Mouse (Mus musculus) forebrain, embryonic 12.5 days (tissue): Measurements from ENCODE around the gene Fli1. TPM values are rescaled to one million over a fixed set of nuclear protein-coding genes. Genes with fewer than 3 reads are reported as not detected.

Source experiments
- ATAC-seq: fragments of 200-750 bp; cut with Nextera tagmentation; 2 replicates; pipeline ENCODE4 v1.8.0; 2017; ENCODE audit warnings: moderate TSS enrichment; ENCODE audit not compliant: low FRiP score
- H3K27ac ChIP-seq: fragments of 300-500 bp; sonication (generic); 2 replicates; pipeline ENCODE4 v1.5.1; 2016; ENCODE audit warnings: mild to moderate bottlenecking
- H3K27me3 ChIP-seq: fragments of 300-500 bp; sonication (generic); 2 replicates; pipeline ENCODE4 v1.6.1; 2016; ENCODE audit warnings: mild to moderate bottlenecking
- H3K36me3 ChIP-seq: fragments of 300-500 bp; sonication (generic); replicated peaks from 2 replicates; pipeline ENCODE4 v1.6.1; 2016; ENCODE audit warnings: mild to moderate bottlenecking
- H3K4me1 ChIP-seq: fragments of 300-500 bp; sonication (generic); 2 replicates; pipeline ENCODE4 v1.6.1; 2016
- H3K4me2 ChIP-seq: fragments of 300-500 bp; sonication (generic); 2 replicates; pipeline ENCODE4 v1.6.1; 2016; ENCODE audit warnings: mild to moderate bottlenecking, moderate library complexity
- H3K4me3 ChIP-seq: fragments of 300-500 bp; sonication (generic); replicated peaks from 2 replicates; pipeline ENCODE4 v1.5.1; 2016; ENCODE audit warnings: mild to moderate bottlenecking
- H3K9ac ChIP-seq: fragments of 300-500 bp; sonication (generic); 2 replicates; pipeline ENCODE4 v1.6.1; 2016; ENCODE audit warnings: mild to moderate bottlenecking
- H3K9me3 ChIP-seq: fragments of 300-500 bp; sonication (generic); 2 replicates; pipeline ENCODE4 v1.6.1; 2016
- WGBS: fragments of 180-500 bp; shearing (Covaris S2); methylation state at CpG from one replicate; pipeline ENCODE4 v1.1.7; 2016; 5-methylcytosine and 5-hydroxymethylcytosine counted together
- polyA plus RNA-seq: library from polyadenylated mRNA; unstranded; fragments of >200 nt; fragmentation: Nextera tagmentation; extraction: Ambion mirVana; gene quantifications from 2 replicates; pipeline ENCODE4 v1.2.1, GENCODE M21; 2016

Fli1 gene
- polyA plus RNA-seq, 1 experiment from 2014 or later, result 9.4 TPM

DNA sequence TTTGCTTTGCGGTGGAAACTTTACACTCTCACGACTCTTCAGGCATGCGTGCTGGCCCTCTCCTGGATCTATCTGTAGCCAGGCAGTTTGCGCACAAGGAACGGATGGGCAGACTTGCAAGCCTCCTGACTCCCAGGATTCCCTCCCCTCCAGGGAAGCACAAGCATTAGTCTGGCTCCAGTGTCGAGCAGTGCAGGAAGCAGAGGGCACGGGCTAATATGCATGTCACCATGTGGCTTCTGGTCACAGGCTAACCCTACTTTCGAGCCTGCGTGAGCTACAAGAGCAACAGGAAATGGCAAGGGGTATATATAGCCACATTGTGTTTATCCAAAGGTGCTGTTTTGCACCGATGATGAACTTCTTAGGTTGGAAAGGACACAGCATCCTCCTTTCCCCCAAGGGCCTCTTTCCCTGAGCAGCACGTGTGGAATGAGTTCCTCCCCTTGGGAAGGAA, 38.6 kb downstream of the Fli1 start:
- no peaks in the 10 kb centered on the region for H3K36me3 ChIP-seq
- ATAC-seq, result no peak
- no peaks in the 10 kb centered on the region for H3K27me3 ChIP-seq
- no peak overlapping the region for H3K9ac ChIP-seq
- no peaks in the 10 kb centered on the region for H3K4me1 ChIP-seq
- H3K4me2 ChIP-seq, result no peak overlapping the region
- no peak overlapping the region for H3K4me3 ChIP-seq
- H3K27ac ChIP-seq, result no peak overlapping the region
- 78% methylated on average over 11 of the region's 11 CpGs for WGBS
- H3K9me3 ChIP-seq, result no peaks in the 10 kb centered on the region

DNA sequence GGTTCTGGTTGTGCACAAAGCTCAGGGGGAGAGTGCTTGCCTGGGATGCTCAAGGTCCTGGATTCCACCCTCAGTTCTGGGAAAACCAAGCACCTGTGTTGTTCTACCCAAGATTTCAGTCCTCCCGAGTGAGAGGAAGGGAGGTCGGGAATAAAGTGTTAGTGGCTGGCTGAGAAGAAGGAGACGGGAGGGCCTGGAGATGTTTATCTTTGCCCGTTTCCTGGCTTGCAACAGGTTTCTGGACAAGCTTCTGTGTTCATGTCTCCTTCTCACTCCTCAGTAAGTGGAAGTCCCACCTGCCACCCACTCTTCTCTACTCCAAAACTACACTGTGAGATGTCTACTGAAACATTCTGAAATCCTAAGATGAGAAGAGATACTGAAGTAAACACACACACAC, 39.2 kb downstream of the Fli1 start:
- Histone ChIP-seq H3K4me2 (no peak overlapping the region), H3K4me1 (no peaks in the 10 kb centered on the region), H3K9ac (no peak overlapping the region), H3K36me3 (no peaks in the 10 kb centered on the region), H3K27me3 (no peaks in the 10 kb centered on the region), H3K27ac (no peak overlapping the region), H3K4me3 (no peak overlapping the region), H3K9me3 (no peaks in the 10 kb centered on the region)
- WGBS, result 82% methylated on average over 4 of the region's 4 CpGs
- ATAC-seq, result no peak

DNA sequence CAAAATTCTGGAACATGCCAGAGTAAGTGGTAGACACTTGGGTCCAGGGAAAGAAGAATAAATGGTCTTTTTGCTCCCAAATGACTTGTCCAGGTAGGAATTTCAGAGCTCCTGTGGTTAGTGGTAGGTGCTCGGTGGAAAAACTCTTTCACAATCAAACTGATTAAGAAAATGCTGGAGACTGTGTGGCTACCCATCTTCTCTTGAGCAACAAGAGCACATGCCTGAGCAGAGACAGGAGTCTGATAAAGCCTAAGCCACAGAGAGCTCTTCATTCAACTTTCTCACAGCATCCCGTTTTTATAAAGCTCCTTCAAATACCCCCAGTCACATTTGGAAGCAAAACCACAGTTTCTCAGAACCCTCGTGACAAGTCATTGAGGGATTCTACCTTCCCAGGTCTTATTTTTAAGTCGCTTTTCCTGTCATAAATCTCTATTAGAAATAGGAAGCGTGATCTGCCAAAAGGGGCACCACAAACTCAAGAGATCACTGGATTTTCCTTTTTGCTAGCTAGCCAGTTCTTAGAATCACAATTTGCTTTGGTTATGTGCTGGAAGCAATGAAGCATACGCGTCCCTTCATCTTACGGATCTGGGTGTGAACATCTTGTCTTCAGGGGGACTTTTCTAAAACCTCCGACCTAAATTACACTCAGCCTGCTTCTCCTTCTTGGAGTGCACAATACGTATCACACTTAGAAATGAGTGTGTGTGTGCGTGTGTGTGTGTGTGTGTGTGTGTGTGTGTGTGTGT, 40.2 kb downstream of the Fli1 start:
- Histone ChIP-seq H3K36me3 (no peaks in the 10 kb centered on the region), H3K4me3 (no peak overlapping the region), H3K27me3 (no peaks in the 10 kb centered on the region), H3K27ac (no peak overlapping the region), H3K9me3 (no peaks in the 10 kb centered on the region), H3K9ac (no peak overlapping the region), H3K4me2 (no peak overlapping the region), H3K4me1 (no peaks in the 10 kb centered on the region)
- ATAC-seq, result no peak
- WGBS, result 89% methylated on average over 11 of the region's 11 CpGs

DNA sequence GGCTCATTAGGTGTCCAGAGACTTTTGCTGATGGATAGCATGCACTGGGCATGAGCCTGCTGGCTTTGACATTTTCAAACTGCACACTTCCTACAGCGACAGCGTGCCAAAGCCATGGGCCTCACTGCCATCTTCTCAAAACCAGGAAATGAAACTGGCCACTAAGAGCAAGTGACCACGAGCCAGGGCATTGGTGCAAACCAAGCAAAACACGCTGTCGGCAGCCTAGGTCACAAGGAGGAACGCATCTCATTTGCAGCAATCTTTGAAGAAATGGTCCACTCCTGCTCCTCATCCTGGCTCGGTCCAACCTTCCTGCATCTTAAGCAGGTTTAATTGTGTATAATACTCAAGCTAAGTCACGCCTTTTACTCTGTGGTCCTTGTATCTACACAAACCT, 41.8 kb downstream of the Fli1 start:
- Histone ChIP-seq H3K27ac (no peak overlapping the region), H3K4me2 (no peak overlapping the region), H3K4me1 (no peaks in the 10 kb centered on the region; the same call in 1 of the 2 replicates), H3K9ac (no peak overlapping the region), H3K36me3 (no peaks in the 10 kb centered on the region), H3K27me3 (no peaks in the 10 kb centered on the region), H3K4me3 (no peak overlapping the region), H3K9me3 (no peaks in the 10 kb centered on the region)
- ATAC-seq, result no peak
- 86% methylated on average over 8 of the region's 8 CpGs for WGBS

DNA sequence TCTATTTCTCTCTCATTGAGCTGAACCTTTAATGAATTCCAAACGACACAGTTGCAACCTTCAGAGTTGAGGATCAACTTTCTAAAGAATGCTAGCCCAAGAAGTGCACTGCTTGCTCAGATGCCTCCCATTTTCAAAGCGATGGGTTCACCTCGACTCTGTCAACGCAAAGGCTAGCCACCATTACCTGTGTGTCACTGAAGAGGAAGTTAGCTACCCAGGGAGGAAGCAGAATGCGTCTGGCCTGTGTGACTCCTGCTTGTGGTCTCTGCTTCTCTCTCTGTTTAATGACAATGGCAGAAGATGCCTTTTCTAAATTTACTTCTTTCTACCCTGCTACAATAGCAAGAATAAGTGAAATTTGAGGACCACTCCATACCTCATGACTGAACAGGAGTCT, 42.6 kb downstream of the Fli1 start:
- Histone ChIP-seq H3K4me2 (no peak overlapping the region), H3K9ac (no peak overlapping the region), H3K27ac (no peak overlapping the region), H3K4me1 (peaks cover 8% of the 10 kb centered on the region), H3K9me3 (no peaks in the 10 kb centered on the region), H3K27me3 (no peaks in the 10 kb centered on the region), H3K36me3 (no peaks in the 10 kb centered on the region), H3K4me3 (no peak overlapping the region)
- WGBS, result 83% methylated on average over 5 of the region's 5 CpGs
- no peak for ATAC-seq

DNA sequence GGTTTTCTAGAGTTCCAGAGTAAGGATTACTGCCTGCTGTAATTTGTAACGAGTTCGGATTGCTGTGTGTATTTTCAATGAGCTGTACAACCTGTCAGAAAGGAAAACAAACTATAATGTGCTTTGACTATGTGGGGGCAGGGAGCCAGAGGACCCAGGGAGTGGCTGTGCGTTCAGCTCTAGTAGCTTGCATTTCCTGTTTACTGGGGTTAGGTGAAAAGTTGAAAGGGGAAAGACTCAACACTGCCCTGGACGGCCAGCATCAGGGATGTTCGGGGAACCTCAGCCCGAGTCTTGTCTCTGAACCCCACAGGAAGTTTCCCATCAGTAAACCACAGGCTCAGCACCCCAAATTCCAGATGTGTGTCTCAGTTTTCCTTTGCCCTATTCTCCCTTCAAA, 43.2 kb downstream of the Fli1 start:
- Histone ChIP-seq H3K27ac (no peak overlapping the region), H3K27me3 (no peaks in the 10 kb centered on the region), H3K4me2 (no peak overlapping the region), H3K4me1 (peaks cover 13% of the 10 kb centered on the region), H3K36me3 (no peaks in the 10 kb centered on the region), H3K9ac (no peak overlapping the region), H3K9me3 (no peaks in the 10 kb centered on the region), H3K4me3 (no peak overlapping the region)
- no peak for ATAC-seq
- 73% methylated on average over 6 of the region's 6 CpGs for WGBS

DNA sequence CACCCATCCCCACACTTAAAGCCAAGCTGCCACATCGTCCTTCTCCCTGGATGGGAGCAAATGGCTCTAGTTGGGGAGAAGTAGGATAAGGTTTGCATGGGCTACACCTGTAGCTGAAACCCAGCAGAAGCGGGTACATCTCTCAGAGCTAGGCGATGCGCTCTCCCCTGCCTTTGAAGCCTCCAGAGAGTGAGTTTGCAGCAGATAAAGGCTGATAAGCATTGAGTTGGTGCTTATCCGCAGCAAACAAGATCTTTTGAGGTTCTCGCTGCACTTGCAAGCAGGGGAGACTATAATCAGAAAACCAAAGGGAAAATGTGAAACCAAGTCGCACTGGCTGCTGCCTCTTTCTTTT, 47.0 kb downstream of the Fli1 start:
- H3K9ac ChIP-seq, result no peak overlapping the region
- H3K27ac ChIP-seq, result no peak overlapping the region
- ATAC-seq, result no peak
- no peak overlapping the region for H3K4me2 ChIP-seq
- peaks cover 13% of the 10 kb centered on the region for H3K4me1 ChIP-seq
- no peaks in the 10 kb centered on the region for H3K36me3 ChIP-seq
- peaks cover 4% of the 10 kb centered on the region; the same call in 1 of the 2 replicates for H3K27me3 ChIP-seq
- H3K4me3 ChIP-seq, result no peak overlapping the region
- WGBS, result 34% methylated on average over 7 of the region's 7 CpGs
- no peaks in the 10 kb centered on the region for H3K9me3 ChIP-seq

DNA sequence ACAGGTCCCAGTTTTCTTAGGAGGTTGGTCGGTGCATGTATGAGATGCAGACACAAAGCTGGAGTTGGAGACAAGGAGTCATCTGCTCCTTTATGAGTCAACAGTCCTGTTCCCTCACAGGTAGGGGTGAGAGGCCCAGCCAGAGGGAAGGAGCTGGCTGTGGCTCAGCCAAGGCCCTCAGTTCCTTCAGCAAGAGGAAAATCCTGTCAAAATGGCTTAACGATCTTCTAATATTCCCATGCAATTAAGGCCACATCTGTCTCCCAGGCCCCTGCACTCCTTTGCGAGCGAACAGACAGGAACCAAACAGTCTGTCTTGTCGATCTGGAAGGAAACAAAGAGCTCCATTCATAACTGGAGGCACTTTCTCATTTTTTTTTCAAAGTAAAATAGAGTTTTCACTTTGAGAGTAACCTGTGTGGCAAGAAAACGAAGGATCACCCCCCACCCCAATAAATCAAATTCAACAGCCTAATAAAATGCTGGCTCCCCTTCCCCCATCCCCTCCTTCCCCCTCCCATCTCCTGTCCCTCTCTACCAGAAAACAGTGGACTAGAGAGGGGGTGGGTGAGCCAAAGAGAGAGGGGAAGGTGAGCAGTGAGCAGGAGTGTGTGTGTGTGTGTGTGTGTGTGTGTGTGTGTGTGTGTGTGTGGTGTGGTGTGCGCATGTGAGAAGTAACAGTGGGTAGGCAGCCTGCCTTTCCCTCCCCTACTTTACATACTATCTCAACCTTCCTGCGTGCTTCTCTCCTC, 47.6 kb downstream of the Fli1 start:
- no peaks in the 10 kb centered on the region for H3K36me3 ChIP-seq
- 17% methylated on average over 8 of the region's 8 CpGs for WGBS
- ATAC-seq, result 0 out of 2 replicates have a peak, but pooled peaks have one; percentile 49
- H3K4me2 ChIP-seq, result no peak overlapping the region
- peaks cover 13% of the 10 kb centered on the region for H3K4me1 ChIP-seq
- no peak overlapping the region for H3K9ac ChIP-seq
- peaks cover 4% of the 10 kb centered on the region; the same call in 1 of the 2 replicates for H3K27me3 ChIP-seq
- H3K9me3 ChIP-seq, result no peaks in the 10 kb centered on the region
- no peak overlapping the region for H3K4me3 ChIP-seq
- H3K27ac ChIP-seq, result no peak overlapping the region

DNA sequence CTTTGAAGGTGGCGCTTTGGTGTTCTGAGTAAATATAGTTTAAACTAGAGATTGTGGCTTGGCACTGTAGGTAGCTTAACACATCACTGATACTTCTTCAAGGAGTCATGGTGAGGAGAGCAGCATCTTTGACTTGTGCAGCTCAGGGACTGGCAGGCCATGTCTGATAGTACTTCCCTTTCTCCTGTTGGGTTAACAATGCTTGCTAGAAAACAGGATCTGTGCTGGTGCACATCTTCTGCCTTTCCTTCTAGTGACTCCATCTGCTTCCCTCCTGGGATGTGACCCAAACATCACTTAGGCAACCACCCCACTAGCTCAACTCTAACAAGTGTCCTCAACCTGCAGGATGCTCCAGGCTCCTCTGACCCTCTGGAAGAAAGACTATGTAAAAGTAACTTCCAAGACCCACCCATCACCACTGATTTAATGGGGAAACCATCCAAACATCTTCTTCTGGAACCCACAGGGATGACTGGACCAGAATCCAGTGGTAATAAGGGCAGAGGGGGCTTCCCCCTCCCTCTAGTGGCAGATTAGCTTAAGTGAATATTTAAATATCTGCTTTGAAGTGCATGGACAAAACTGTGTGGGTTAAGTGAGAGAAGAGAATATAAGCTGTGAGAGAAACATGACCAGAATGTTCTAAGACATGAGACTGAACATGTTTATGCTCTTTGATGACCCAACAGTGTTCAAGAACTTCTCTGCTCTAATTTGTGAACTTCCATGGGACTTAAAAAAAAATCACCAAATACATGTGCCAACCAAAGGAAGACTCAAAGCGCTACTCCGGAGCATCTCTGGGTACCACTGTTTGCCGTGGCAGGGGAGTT, 48.9 kb downstream of the Fli1 start:
- H3K4me3 ChIP-seq, result no peak overlapping the region
- peaks cover 4% of the 10 kb centered on the region; the same call in 1 of the 2 replicates for H3K27me3 ChIP-seq
- no peak overlapping the region for H3K4me2 ChIP-seq
- H3K4me1 ChIP-seq, result peaks cover 13% of the 10 kb centered on the region
- ATAC-seq, result no peak
- H3K9ac ChIP-seq, result no peak overlapping the region
- H3K27ac ChIP-seq, result no peak overlapping the region
- no peaks in the 10 kb centered on the region for H3K36me3 ChIP-seq
- no peaks in the 10 kb centered on the region for H3K9me3 ChIP-seq
- WGBS, result 80% methylated on average over 4 of the region's 4 CpGs

DNA sequence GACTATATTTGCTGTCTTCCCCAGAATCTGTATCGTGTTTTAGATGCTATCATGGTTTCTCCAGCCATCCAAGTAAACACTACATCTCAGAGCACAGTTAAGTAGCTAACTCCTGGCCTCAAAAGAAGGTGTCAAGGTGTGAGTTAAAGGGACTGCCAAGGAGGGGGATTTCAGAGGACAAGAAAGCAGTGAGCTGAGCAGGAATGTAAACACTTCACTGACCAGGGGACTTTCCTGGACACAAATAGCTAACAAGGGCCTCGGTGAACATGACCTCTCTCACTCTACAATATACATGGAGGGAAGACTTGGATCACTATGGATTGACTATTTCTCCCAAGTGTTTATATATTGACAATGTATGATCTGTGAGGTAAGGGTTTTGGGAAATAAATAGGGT, 49.9 kb downstream of the Fli1 start:
- Histone ChIP-seq H3K27ac (no peak overlapping the region), H3K36me3 (no peaks in the 10 kb centered on the region), H3K9me3 (no peaks in the 10 kb centered on the region), H3K27me3 (peaks cover 4% of the 10 kb centered on the region; the same call in 1 of the 2 replicates), H3K4me2 (no peak overlapping the region), H3K4me1 (peaks cover 13% of the 10 kb centered on the region), H3K4me3 (no peak overlapping the region), H3K9ac (no peak overlapping the region)
- ATAC-seq, result no peak
- 81% methylated on average over 2 of the region's 2 CpGs for WGBS

DNA sequence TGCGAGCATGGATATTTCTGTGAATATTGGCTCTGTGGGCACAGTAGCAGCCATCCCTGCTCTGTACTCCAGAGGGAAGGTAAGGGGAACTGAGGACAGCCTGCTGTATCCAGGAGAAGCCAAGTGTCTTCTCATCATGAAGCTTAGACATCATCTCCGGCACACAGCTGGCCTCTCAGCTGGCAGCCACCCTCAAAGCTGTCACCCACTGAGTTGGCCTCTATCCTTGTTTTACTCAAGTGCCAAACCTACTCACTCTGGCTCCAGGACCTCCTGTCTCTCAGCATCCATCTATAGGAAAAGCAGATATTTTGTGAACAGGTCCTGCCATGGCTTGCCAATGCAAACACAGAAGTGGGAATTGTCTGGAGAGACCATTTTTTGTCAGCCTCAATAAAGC, 51.2 kb downstream of the Fli1 start:
- no peak overlapping the region for H3K9ac ChIP-seq
- H3K4me2 ChIP-seq, result no peak overlapping the region
- no peaks in the 10 kb centered on the region for H3K36me3 ChIP-seq
- no peak overlapping the region for H3K4me3 ChIP-seq
- no peak overlapping the region for H3K27ac ChIP-seq
- peaks cover 4% of the 10 kb centered on the region; the same call in 1 of the 2 replicates for H3K27me3 ChIP-seq
- 92% methylated on average over 2 of the region's 2 CpGs for WGBS
- H3K4me1 ChIP-seq, result peaks cover 13% of the 10 kb centered on the region
- ATAC-seq, result no peak
- H3K9me3 ChIP-seq, result no peaks in the 10 kb centered on the region

DNA sequence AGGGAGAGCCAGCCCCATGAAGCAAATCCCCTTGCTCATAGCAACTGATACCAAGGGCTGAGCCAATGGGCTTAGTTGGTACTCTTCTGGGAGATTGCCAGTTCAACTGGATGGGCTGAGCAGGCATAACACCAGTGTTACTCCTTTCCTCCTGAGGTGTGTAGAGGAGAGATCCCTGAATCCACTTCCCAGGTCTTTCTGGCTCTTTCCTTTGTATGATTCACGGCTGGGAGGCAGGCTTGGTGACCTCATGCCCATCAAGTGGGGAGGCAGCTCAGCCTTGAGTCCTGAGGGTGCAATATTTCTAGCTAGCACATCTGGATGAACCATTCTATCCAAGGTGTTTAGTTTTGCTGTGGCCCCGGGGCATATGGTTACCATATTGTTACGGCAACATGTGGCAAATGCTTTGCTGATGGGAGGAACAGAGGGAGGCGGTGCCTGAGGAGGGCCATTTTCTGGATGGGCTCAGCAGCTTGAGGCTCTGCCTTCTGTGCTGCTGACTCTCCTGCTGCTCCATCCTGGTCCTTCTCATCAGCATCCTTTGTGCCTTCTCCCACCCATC, 52.8 kb downstream of the Fli1 start:
- Histone ChIP-seq H3K4me1 (peaks cover 3% of the 10 kb centered on the region), H3K27me3 (peaks cover 4% of the 10 kb centered on the region; the same call in 1 of the 2 replicates), H3K9ac (no peak overlapping the region), H3K36me3 (no peaks in the 10 kb centered on the region), H3K4me3 (no peak overlapping the region), H3K4me2 (no peak overlapping the region), H3K27ac (no peak overlapping the region), H3K9me3 (no peaks in the 10 kb centered on the region)
- 88% methylated on average over 4 of the region's 4 CpGs for WGBS
- no peak for ATAC-seq
